Mouse (Mus musculus): Measurements from ENCODE around the gene Zfp626.
"Not testable (repeated sequence)": the region's sequence is repeated elsewhere in the genome, so short reads cannot be mapped to it uniquely, and the experiment has no call there.

DNA sequence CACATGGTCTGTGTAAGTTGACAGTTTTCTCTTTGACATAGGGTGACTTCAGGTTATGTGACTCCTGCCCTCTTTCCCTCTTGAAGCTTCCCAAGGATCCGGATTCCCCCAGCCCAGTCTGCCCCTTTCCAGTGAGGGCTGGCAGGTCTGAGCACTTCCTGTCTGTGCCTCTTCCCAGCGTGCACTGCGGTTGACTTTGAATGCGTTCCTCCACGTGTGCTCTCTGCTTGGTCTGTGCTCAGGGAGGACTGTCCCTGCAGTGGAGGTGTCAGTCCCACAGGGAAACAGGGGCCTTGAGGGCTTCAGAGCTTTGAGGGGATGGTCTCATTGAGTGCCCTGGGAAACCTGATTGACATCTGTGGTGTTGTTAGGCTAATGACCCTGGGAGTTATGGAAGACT lies 55.6 kb downstream of the Zfp626 start:
- not testable (repeated sequence) for TF ChIP-seq CTCF (IDR thresholded peaks at IDR 0.05; ENCODE audit: control insufficient read depth, insufficient read depth, insufficient read length); MAX (IDR thresholded peaks at IDR 0.05); MYOD1 (IDR thresholded peaks at IDR 0.05; ENCODE audit: control insufficient read depth, insufficient read length, low read depth); CEBPB (IDR thresholded peaks at IDR 0.05; ENCODE audit: low read depth); MYOG (IDR thresholded peaks at IDR 0.05; ENCODE audit: control insufficient read depth, extremely low read depth, insufficient read length); USF1 (IDR thresholded peaks at IDR 0.05; ENCODE audit: low read depth)

All from C2C12 (cell line).